Mouse (Mus musculus) heart, postnatal 0 days (tissue): Measurements from ENCODE around the gene Slitrk1. TPM values are rescaled to one million over a fixed set of nuclear protein-coding genes. Genes with fewer than 3 reads are reported as not detected.
A peak's percentile ranks its signal among the peaks of the same experiment; 100 is the strongest.

Source experiments
- ATAC-seq: fragments of 200-750 bp; cut with Nextera tagmentation; 2 replicates; pipeline ENCODE4 v1.8.0; 2017; ENCODE audit warnings: low read depth, moderate number of reproducible peaks, moderate library complexity; ENCODE audit not compliant: insufficient read depth
- DNase-seq: peaks from one replicate; pipeline ENCODE4 v3.0.0-alpha.2; 2016; ENCODE audit warnings: low spot score
- H3K27ac ChIP-seq: fragments of 300-500 bp; sonication (generic); 2 replicates; pipeline ENCODE4 v1.5.1; 2014; ENCODE audit warnings: low read depth, mild to moderate bottlenecking
- H3K27me3 ChIP-seq: fragments of 300-500 bp; sonication (generic); 2 replicates; pipeline ENCODE4 v1.6.1; 2014; ENCODE audit warnings: low read length, mixed read lengths; ENCODE audit not compliant: control insufficient read depth, insufficient read depth
- H3K36me3 ChIP-seq: fragments of 300-500 bp; sonication (generic); replicated peaks from 2 replicates; pipeline ENCODE4 v1.6.1; 2014; ENCODE audit warnings: low read length, mixed read lengths; ENCODE audit not compliant: control insufficient read depth, insufficient read depth
- H3K4me1 ChIP-seq: fragments of 300-500 bp; sonication (generic); 2 replicates; pipeline ENCODE4 v1.6.1; 2014; ENCODE audit warnings: antibody characterized with exemption; ENCODE audit not compliant: control insufficient read depth, insufficient read depth
- H3K4me2 ChIP-seq: fragments of 300-500 bp; sonication (generic); 2 replicates; pipeline ENCODE4 v1.6.1; 2014; ENCODE audit warnings: low read depth, mild to moderate bottlenecking, low read length, moderate library complexity
- H3K4me3 ChIP-seq: fragments of 300-500 bp; sonication (generic); 2 replicates; pipeline ENCODE4 v1.5.1; 2014; ENCODE audit warnings: low read depth, low read length
- H3K9ac ChIP-seq: fragments of 300-500 bp; sonication (generic); replicated peaks from 2 replicates; pipeline ENCODE4 v1.6.1; 2014; ENCODE audit warnings: low read depth, low read length, mixed read lengths
- H3K9me3 ChIP-seq: fragments of 300-500 bp; sonication (generic); replicated peaks from 2 replicates; pipeline ENCODE4 v1.6.1; 2016; ENCODE audit warnings: low read length; ENCODE audit not compliant: control insufficient read depth
- CTCF ChIP-seq: IDR thresholded peaks from 2 replicates; pipeline ENCODE4 v1.5.1; 2016; ENCODE audit warnings: antibody characterized with exemption, control low read depth, low read depth
- EP300 ChIP-seq: IDR thresholded peaks from 2 replicates; pipeline ENCODE4 v1.6.1; 2016; ENCODE audit warnings: antibody characterized with exemption, low read depth
- WGBS: fragments of 180-500 bp; shearing (Covaris S2); extraction: QIAGEN DNeasy Blood & Tissue Kit; methylation state at CpG from one replicate; pipeline ENCODE4 v1.1.7; 2014; 5-methylcytosine and 5-hydroxymethylcytosine counted together
- polyA plus RNA-seq: library from polyadenylated mRNA; unstranded; fragments of >200 nt; fragmentation: Nextera tagmentation; extraction: Ambion mirVana; gene quantifications from 2 replicates; pipeline ENCODE4 v1.2.1, GENCODE M21; 2015
- total RNA-seq: library from RNA; depleted of rRNA; stranded (reverse); fragments of >200 nt; gene quantifications from 2 replicates; pipeline ENCODE4 v1.2.3, GENCODE M21; 2014; ENCODE audit warnings: low replicate concordance

Gene Slitrk1
- total and polyA plus RNA-seq, 2 experiments from 2014 or later, result not detected

DNA sequence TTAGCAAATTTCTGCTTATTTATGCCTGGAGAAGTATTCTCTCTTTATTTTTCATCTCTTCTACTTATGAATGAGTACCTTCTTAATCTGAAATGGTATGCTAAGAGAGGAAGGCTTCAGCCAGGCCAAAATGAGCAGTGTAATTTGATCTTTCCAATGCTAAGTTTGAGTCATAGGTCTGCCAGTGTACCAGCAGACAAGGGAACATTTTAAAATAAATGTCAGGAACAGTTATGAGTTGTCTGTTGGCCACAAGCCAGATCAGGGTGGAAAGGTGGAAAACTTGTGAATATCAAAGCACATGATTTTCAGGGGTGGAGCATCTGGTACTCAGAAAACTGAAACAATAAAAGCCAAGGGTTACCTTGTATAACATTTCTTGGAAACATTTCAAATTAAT is 46.1 kb downstream of the Slitrk1 start:
- H3K27ac ChIP-seq, result no peak overlapping the region
- H3K4me1 ChIP-seq, result no peaks in the 10 kb centered on the region
- TF ChIP-seq CTCF (no peak), EP300 (no peak)
- H3K9me3 ChIP-seq, result no peaks in the 10 kb centered on the region
- H3K9ac ChIP-seq, result no peak overlapping the region
- DNase-seq (peak; percentile 8), ATAC-seq (no peak)
- no peaks in the 10 kb centered on the region for H3K36me3 ChIP-seq
- H3K4me3 ChIP-seq, result no peak overlapping the region
- H3K4me2 ChIP-seq, result no peak overlapping the region
- no peaks in the 10 kb centered on the region for H3K27me3 ChIP-seq

DNA sequence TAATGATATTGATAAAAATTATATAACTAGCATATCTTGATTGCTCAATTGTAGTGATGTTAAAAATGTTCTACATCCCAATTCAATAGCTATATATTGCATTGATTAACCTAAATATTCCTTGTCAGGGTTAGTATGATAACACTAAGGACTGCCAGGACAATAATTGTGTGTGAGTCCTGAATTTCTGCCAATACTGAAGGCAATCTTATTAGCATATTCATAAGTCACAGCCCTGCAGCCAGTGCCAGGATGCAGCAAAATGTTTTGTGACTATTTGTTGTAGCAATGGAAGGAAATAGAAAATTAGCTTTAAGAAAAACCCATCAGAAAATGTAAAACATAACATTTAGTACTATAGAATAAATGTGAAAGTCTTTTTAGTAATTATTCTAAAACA is 49.3 kb downstream of the Slitrk1 start:
- DNase-seq, result no peak
- H3K9me3 ChIP-seq, result no peaks in the 10 kb centered on the region
- TF ChIP-seq EP300, result no peak
- TF ChIP-seq CTCF, result no peak
- H3K4me2 ChIP-seq, result no peak overlapping the region
- no peak overlapping the region for H3K9ac ChIP-seq
- no peaks in the 10 kb centered on the region for H3K27me3 ChIP-seq
- no peaks in the 10 kb centered on the region for H3K36me3 ChIP-seq
- no peak overlapping the region for H3K4me3 ChIP-seq
- H3K27ac ChIP-seq, result no peak overlapping the region
- no peaks in the 10 kb centered on the region for H3K4me1 ChIP-seq
- no peak for ATAC-seq

DNA sequence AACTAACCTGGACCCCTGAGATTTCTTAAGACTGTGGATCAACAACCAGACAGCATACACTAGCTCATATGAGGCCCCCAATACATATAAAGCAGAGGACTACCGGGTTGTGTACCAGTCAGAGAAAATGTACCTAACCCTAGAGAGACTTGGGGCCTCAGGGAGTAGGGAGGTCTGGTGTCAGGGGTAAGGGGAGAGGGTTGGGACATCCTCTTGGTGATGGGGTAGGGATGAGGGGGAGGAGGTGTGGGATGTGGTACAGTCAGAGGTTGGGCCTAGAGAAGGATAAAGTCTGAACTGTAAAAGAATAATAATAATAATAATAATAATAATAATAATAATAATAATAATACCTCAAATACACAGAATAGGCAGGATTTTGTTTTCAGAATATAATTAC is 54.6 kb downstream of the Slitrk1 start:
- Histone ChIP-seq H3K36me3 (no peaks in the 10 kb centered on the region), H3K9ac (no peak overlapping the region), H3K9me3 (no peaks in the 10 kb centered on the region), H3K27me3 (no peaks in the 10 kb centered on the region), H3K4me2 (no peak overlapping the region), H3K27ac (no peak overlapping the region), H3K4me1 (no peaks in the 10 kb centered on the region), H3K4me3 (no peak overlapping the region)
- WGBS, result 45% methylated on average over 1 of the region's 1 CpGs
- no peak for DNase-seq
- no peak for ATAC-seq
- no peak for TF ChIP-seq EP300
- TF ChIP-seq CTCF, result no peak
